Mouse (Mus musculus) heart, embryonic 12.5 days (tissue): ENCODE results near the gene Col24a1. TPM values are rescaled to one million over a fixed set of nuclear protein-coding genes. Genes with fewer than 3 reads are reported as not detected.

ENCODE experiments used
- ATAC-seq: fragments of 200-750 bp; cut with Nextera tagmentation; 2 replicates; pipeline ENCODE4 v1.8.0; 2017; ENCODE audit warnings: moderate TSS enrichment, moderate library complexity; ENCODE audit not compliant: insufficient number of reproducible peaks, low FRiP score
- H3K27ac ChIP-seq: fragments of 300-500 bp; sonication (generic); 2 replicates; pipeline ENCODE4 v1.5.1; 2016; ENCODE audit warnings: mild to moderate bottlenecking, moderate library complexity; ENCODE audit not compliant: poor library complexity, severe bottlenecking
- H3K27me3 ChIP-seq: fragments of 300-500 bp; sonication (generic); replicated peaks from 2 replicates; pipeline ENCODE4 v1.6.1; 2016; ENCODE audit warnings: mild to moderate bottlenecking, moderate library complexity
- H3K36me3 ChIP-seq: fragments of 300-500 bp; sonication (generic); 2 replicates; pipeline ENCODE4 v1.6.1; 2016; ENCODE audit warnings: mild to moderate bottlenecking, moderate library complexity
- H3K4me1 ChIP-seq: fragments of 300-500 bp; sonication (generic); replicated peaks from 2 replicates; pipeline ENCODE4 v1.6.1; 2016; ENCODE audit warnings: mild to moderate bottlenecking
- H3K4me2 ChIP-seq: fragments of 300-500 bp; sonication (generic); 2 replicates; pipeline ENCODE4 v1.6.1; 2016; ENCODE audit warnings: mild to moderate bottlenecking, moderate library complexity
- H3K4me3 ChIP-seq: fragments of 300-500 bp; sonication (generic); 2 replicates; pipeline ENCODE4 v1.5.1; 2016; ENCODE audit warnings: mild to moderate bottlenecking
- H3K9ac ChIP-seq: fragments of 300-500 bp; sonication (generic); 2 replicates; pipeline ENCODE4 v1.6.1; 2016; ENCODE audit warnings: mild to moderate bottlenecking, moderate library complexity
- H3K9me3 ChIP-seq: fragments of 300-500 bp; sonication (generic); replicated peaks from 2 replicates; pipeline ENCODE4 v1.6.1; 2016; ENCODE audit warnings: mild to moderate bottlenecking, moderate library complexity
- WGBS: fragments of 180-500 bp; shearing (Covaris S2); methylation state at CpG from one replicate; pipeline ENCODE4 v1.1.7; 2016; 5-methylcytosine and 5-hydroxymethylcytosine counted together
- polyA plus RNA-seq: library from polyadenylated mRNA; unstranded; fragments of >200 nt; fragmentation: Nextera tagmentation; extraction: Ambion mirVana; gene quantifications from 2 replicates; pipeline ENCODE4 v1.2.1, GENCODE M21; 2016

Col24a1 gene
- polyA plus RNA-seq = 0.46 and 0.80 TPM in 2 replicates

DNA sequence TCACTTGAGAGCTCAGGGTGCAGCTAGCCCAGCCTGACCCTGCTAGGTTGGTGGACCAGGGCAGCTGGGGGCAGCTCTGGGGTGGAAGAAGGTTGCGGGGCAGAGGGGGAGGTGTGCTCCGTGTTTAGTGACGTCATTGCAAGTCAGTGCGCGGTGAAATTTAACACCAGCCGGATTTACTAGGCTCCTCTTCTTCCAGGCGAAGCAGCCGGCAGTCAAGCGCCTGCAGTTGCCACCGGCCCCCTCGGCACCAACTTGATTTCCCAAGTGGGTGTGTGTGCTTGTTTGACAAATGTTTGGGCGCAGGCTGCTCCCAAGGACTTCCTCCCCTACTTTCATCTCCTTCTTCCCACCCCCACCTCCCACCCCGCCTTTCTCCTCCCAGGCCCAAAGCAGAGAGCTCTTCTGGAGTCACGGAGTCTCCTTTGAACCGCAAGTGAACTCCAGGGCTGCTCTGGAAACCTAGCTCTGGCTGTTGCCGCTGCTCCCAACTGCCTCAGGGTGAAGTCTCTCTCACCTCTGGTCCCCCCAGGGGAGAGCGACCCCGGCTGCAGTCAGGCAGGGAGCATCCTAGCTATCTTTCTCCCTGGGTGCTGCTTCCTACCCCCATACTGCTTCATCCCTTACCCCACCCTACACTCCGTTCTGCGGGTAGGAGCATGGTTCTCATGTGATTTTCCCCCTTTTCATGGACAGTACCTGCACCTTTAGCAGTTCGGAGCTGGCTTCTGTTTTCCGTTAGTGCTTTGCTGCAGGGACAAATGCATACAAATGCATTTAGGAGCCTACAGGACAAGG, at the start of gene Col24a1:
Col24a1 (plus strand) TSS at position 136 of the 798 bp plus-strand sequence.
- no peak within 1 kb of the TSS for H3K27ac ChIP-seq
- H3K4me3 ChIP-seq = peak within 1 kb of the TSS; percentile 55
- peaks cover 12% of the 10 kb centered on the region for H3K27me3 ChIP-seq
- H3K36me3 ChIP-seq = no peaks in the 10 kb centered on the region
- no peaks in the 10 kb centered on the region for H3K9me3 ChIP-seq
- H3K9ac ChIP-seq = peak within 1 kb of the TSS; percentile 71
- H3K4me1 ChIP-seq = peaks cover 23% of the 10 kb centered on the region
- 2% methylated on average over 22 of the region's 22 CpGs for WGBS
- peak; percentile 31; the same call in 1 of the 2 replicates for ATAC-seq
- peak within 1 kb of the TSS; percentile 99 for H3K4me2 ChIP-seq

DNA sequence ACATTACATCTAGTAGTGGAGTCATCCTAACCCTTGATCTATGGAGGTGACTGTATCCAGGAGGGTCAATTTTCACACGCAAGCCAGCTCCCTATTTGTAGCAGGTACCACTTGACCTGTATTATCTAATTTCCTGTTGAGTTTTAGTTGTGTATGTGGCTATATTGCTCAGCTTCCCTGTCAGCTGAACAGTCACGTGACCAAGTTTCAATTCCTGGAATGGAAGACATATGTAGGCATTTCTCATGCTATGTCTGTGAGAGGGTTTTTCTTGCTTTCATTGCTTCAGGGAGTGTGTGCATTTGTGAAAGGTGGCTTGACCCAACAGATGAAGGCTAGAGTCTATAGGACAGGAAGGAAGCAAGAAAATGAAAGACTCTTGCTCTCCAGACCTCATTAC, 44.2 kb upstream of the Col24a1 start:
- Histone ChIP-seq H3K27ac (no peak overlapping the region), H3K4me3 (no peak overlapping the region), H3K4me1 (no peaks in the 10 kb centered on the region), H3K27me3 (no peaks in the 10 kb centered on the region), H3K4me2 (no peak overlapping the region), H3K9me3 (no peaks in the 10 kb centered on the region), H3K36me3 (no peaks in the 10 kb centered on the region), H3K9ac (no peak overlapping the region)
- ATAC-seq = no peak
- WGBS = 78% methylated on average over 2 of the region's 2 CpGs

DNA sequence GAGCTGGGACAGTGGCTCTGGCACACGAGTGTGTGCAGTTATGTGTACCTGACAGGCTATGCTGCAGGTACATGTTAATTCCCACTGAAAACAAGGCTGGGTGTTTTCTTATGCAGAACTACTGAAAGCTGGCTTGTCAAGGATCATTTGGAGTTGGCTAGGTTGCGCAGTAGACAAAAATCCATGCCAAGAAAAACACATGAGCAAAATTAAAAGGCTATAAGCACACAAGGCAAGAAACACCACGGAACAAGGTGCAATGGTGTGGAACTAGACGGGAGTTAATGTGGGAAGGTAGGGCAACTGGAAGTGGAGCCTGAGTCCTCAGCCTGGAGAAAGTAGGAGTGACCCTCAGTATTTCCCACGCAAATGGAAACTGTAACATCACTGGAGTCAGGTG, 39.2 kb upstream of the Col24a1 start:
- Histone ChIP-seq H3K4me3 (no peak overlapping the region), H3K4me2 (no peak overlapping the region), H3K9ac (no peak overlapping the region), H3K27me3 (no peaks in the 10 kb centered on the region), H3K27ac (no peak overlapping the region), H3K4me1 (no peaks in the 10 kb centered on the region), H3K9me3 (no peaks in the 10 kb centered on the region), H3K36me3 (no peaks in the 10 kb centered on the region)
- no peak for ATAC-seq
- 80% methylated on average over 5 of the region's 5 CpGs for WGBS

DNA sequence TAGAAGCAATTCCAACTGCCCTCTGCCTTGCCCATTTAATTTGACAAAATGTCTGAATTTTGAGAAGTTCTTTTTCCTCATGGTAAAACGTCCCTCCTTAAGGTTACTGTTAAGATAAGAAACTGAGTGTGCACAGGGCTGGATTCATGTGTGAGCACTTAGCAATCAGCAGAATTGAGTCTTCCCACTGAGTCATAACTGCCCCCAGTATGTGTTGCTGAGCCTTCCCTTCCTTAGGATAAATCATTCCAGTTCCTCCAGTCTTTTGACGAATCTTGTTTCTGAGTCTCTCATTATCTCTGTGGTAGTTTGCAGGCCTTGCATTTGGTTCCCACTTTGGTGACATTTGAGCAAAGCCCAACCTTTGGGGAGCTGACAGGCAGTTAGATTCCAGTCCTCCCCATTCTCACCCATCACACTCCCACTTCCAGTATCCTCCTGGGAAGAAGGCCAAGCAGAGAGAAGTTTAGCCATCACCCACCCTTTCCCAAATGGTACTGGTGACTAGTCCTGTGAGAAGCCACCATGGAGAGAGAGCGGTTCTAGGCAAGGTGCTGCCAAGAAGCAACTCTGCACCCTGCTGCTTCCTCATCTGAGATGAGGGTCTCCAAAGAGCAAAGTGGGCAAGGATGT, 37.4 kb upstream of the Col24a1 start:
- Histone ChIP-seq H3K9me3 (no peaks in the 10 kb centered on the region), H3K36me3 (no peaks in the 10 kb centered on the region), H3K27me3 (no peaks in the 10 kb centered on the region), H3K4me1 (0 out of 2 replicates have a peak, but pooled peaks cover under 1% of the 10 kb centered on the region), H3K4me2 (no peak overlapping the region), H3K4me3 (no peak overlapping the region), H3K9ac (no peak overlapping the region), H3K27ac (no peak overlapping the region)
- WGBS = 50% methylated on average over 3 of the region's 3 CpGs
- no peak for ATAC-seq

DNA sequence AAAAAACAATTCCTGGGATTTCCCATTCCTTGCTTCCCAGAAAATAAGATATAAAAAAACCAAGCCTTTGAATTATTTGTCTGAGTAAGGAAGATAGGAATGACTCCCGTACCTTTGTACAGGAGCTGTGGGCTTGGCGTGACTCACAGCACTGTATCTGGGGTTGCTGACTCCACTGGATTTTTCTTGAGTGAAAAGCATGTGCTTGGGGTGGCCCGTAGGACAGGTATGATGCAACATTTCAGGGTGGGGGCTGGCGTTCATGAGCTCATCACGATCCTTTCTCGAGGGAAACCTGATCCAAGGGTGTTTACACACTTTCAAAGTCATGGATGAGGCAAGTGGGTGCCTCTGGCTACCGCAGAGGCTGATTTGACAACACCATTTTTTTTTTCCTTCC, 35.6 kb upstream of the Col24a1 start:
- no peaks in the 10 kb centered on the region for H3K36me3 ChIP-seq
- H3K9ac ChIP-seq = no peak overlapping the region
- H3K4me3 ChIP-seq = no peak overlapping the region
- no peaks in the 10 kb centered on the region for H3K9me3 ChIP-seq
- H3K4me2 ChIP-seq = no peak overlapping the region
- H3K27me3 ChIP-seq = no peaks in the 10 kb centered on the region
- ATAC-seq = no peak
- H3K4me1 ChIP-seq = 0 out of 2 replicates have a peak, but pooled peaks cover 3% of the 10 kb centered on the region
- 77% methylated on average over 7 of the region's 7 CpGs for WGBS
- no peak overlapping the region for H3K27ac ChIP-seq

DNA sequence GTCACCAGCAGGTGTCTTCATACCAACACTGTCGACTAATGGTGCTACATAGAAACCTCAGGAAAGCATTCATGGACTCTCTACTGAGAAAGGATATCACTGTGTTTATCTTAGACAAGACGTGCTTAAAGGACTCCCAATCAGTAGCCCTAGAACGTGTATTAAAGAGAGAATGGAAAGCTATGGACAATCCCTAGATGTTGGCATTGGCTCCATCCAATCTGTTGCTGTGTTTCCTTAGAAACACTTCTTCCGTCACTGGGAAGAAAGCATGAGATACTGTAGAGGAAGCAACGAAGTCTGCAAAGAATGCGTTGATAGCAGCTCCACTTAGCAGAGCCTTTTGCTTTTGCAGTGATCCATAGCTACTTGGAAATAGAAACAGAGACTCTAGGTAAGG, 32.6 kb upstream of the Col24a1 start:
- ATAC-seq = peak; percentile 55; the same call in 1 of the 2 replicates
- Histone ChIP-seq H3K4me1 (0 out of 2 replicates have a peak, but pooled peaks cover 3% of the 10 kb centered on the region), H3K36me3 (no peaks in the 10 kb centered on the region), H3K27ac (no peak overlapping the region), H3K4me2 (no peak overlapping the region), H3K9ac (no peak overlapping the region), H3K4me3 (no peak overlapping the region), H3K27me3 (no peaks in the 10 kb centered on the region), H3K9me3 (no peaks in the 10 kb centered on the region)
- WGBS = 39% methylated on average over 6 of the region's 6 CpGs

DNA sequence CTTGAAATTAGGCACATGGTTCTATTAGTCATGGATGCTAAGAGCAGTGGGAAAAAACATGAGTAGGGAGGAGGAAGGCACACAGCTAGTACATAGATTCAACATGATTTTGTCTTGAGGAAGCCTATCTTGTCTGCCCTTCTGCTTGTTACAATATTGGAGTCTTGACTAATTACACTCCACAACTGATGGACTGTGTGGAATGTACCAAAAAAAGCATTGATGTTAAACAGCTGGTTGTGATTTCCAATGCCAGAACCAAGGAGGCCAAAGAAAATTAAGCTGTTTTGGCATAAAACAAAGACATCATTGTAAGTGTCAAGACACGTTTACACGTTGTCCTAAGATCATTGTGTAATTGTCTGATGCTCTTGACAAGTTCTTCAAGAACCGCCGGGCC, 29.1 kb upstream of the Col24a1 start:
- H3K9ac ChIP-seq = no peak overlapping the region
- no peaks in the 10 kb centered on the region for H3K27me3 ChIP-seq
- no peaks in the 10 kb centered on the region for H3K9me3 ChIP-seq
- 0 out of 2 replicates have a peak, but pooled peaks cover 3% of the 10 kb centered on the region for H3K4me1 ChIP-seq
- H3K27ac ChIP-seq = no peak overlapping the region
- no peak overlapping the region for H3K4me3 ChIP-seq
- H3K36me3 ChIP-seq = no peaks in the 10 kb centered on the region
- ATAC-seq = no peak
- 59% methylated on average over 4 of the region's 4 CpGs for WGBS
- no peak overlapping the region for H3K4me2 ChIP-seq

DNA sequence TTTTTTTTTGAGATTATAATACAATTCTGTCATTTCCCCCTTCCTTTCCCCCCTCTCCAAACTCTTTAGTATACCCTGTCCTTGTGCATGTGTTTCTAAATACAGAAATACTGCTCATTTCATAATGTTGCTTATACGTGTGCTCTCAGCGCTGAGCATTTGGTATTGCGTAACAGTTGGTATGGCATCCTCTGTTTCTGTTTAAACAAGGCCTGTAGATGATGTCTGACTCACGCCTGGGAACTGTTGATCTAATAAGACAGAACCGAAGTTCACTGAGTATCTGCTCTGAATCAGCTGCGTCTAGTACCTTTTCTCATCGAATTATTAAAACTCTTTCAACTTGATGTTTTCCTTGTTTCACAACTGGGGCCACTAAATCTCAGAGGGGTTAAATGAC, 24.2 kb upstream of the Col24a1 start:
- Histone ChIP-seq H3K27me3 (no peaks in the 10 kb centered on the region), H3K4me2 (no peak overlapping the region), H3K4me1 (no peaks in the 10 kb centered on the region), H3K27ac (no peak overlapping the region), H3K4me3 (no peak overlapping the region), H3K9ac (no peak overlapping the region), H3K9me3 (no peaks in the 10 kb centered on the region), H3K36me3 (no peaks in the 10 kb centered on the region)
- WGBS = 79% methylated on average over 7 of the region's 7 CpGs
- ATAC-seq = no peak

DNA sequence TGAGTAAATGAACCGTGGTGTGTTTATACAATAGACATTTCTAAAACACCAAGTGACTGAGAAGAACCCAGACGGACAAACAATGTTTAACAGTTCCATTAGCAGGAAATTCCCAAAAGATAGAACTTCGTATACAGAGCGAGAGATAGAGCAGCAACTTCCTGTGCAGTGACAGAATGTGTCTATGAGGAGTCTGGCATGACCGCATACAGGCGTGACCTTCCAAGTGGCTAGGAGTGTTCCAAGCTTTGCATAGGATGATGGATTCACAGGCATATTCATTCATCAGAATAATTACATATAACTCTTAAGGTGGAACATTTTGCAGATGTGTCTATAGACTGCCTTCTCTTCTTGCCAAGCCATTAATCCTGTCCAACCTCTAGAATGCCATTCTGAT, 18.1 kb upstream of the Col24a1 start:
- WGBS = 54% methylated on average over 6 of the region's 6 CpGs
- no peak overlapping the region for H3K4me2 ChIP-seq
- H3K4me1 ChIP-seq = no peaks in the 10 kb centered on the region
- H3K4me3 ChIP-seq = no peak overlapping the region
- no peaks in the 10 kb centered on the region for H3K36me3 ChIP-seq
- no peak overlapping the region for H3K9ac ChIP-seq
- H3K27me3 ChIP-seq = no peaks in the 10 kb centered on the region
- no peak for ATAC-seq
- no peak overlapping the region for H3K27ac ChIP-seq
- H3K9me3 ChIP-seq = no peaks in the 10 kb centered on the region

DNA sequence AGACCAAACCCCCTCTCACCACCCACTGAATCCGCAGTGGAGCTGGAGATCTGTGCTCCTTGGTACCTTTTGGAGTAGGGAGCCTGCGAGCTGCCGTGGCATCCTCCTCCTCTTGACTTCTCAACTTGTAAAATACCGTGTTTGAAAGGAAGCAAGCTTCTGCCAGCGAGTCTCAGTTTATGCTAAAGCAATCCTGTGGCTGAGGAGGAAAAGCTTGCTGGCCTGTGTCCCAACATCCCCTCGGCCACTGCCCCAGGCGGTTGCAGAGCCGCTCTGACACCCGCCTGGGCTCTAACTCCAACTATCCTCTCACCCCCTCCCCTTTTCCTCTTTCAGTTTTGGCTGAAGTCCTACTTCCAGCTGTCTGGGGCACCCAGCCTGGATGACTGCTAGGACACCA, 935 bp downstream of the Col24a1 start:
- Histone ChIP-seq H3K27ac (no peak overlapping the region), H3K4me3 (peak overlapping the region; percentile 55), H3K27me3 (peaks cover 12% of the 10 kb centered on the region), H3K9ac (peak overlapping the region; percentile 71), H3K36me3 (no peaks in the 10 kb centered on the region), H3K9me3 (no peaks in the 10 kb centered on the region), H3K4me2 (peak overlapping the region; percentile 99), H3K4me1 (peaks cover 23% of the 10 kb centered on the region)
- peak; percentile 66 for ATAC-seq
- WGBS = 2% methylated on average over 9 of the region's 9 CpGs

DNA sequence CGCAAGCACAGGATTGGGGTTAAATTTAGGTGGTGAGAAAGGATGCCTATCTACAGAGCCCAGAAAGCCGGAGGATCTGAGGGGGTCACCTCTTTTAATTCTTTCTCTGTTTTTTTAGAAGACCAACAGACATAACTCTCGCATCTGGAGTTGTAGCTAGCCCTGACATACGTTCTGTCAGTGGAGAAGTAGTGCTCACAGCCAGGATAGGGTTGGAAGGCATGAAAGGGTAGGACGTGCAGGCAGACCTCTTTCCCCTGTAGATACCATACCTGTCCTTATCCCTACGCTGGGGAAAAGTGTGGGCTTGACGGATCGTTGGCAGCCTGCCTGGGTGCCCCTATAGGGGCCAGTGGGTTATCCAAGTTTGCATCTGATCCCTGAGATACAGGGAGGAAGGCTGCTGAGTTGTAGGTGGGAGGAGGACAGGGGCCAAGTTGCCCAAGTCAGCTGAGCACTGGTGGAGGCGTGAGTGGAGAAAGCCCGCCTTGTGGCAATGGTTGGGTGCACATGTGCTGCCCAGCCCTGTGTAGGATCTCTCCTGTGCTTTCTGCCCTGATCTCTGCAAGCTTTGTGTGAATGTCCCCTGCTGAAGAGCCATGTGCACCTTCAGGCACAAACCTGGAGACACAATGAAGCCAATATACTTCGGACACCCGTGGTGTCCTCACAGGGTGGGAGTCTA, 1.5 kb downstream of the Col24a1 start:
- H3K9ac ChIP-seq = peak overlapping the region; percentile 71
- no peaks in the 10 kb centered on the region for H3K9me3 ChIP-seq
- peak overlapping the region; percentile 55 for H3K4me3 ChIP-seq
- WGBS = 41% methylated on average over 12 of the region's 12 CpGs
- peaks cover 23% of the 10 kb centered on the region for H3K4me1 ChIP-seq
- H3K27ac ChIP-seq = no peak overlapping the region
- peaks cover 12% of the 10 kb centered on the region for H3K27me3 ChIP-seq
- no peak for ATAC-seq
- H3K4me2 ChIP-seq = peak overlapping the region; percentile 99
- H3K36me3 ChIP-seq = no peaks in the 10 kb centered on the region
